Mouse (Mus musculus): ENCODE results near the gene Zscan4d.
"Not testable (repeated sequence)": the region's sequence is repeated elsewhere in the genome, so short reads cannot be mapped to it uniquely, and the experiment has no call there.

The Zscan4d gene

DNA sequence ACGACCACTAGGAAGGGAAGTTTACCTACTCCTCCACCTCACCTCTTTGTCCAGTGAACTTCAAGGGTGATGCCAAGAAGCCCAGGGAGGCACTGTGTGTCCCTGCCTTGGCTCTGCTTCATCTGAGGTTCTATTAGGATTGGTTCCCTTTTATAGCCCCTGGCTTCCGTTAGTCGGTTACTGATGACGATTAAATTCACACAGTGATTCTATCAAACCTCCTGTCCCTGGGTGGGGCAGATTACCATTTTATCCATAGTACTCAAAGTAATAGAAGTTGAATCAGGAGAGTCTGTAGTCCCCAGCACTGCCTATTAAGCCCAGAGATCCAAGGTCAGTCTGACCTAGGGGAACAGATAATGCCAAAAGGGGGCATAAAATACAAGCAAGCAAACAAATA is at the start of gene Zscan4d:
Gene Zscan4d, minus strand, starts transcription at position 101 of the 400 bp plus-strand sequence.
- not testable (repeated sequence) for DNase-seq

DNA sequence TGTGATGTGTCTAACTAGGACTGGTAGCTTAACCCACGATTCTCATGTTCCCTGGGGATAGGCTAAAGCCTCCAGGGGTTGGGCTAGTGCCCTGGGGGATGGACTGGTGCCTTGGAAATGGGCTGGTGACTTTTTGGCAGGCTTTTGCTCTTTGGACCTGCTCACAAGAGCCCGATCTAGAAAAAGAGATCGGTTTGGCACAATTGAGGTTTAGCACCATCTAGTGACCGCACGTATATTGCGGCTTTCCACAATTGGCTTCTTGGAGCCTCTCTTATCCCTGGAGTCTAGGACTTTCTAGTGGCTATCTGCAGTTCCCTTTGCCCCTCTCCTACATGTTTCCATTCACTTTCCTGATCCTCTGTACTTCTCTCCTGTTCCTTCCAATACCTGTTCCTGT is 7.9 kb downstream of the Zscan4d start:
- DNase-seq: not testable (repeated sequence)

Measured in cerebellum, postnatal 36 days (tissue).